Mouse (Mus musculus): ENCODE data around the gene Zfp872.
"Not testable (repeated sequence)": the region's sequence is repeated elsewhere in the genome, so short reads cannot be mapped to it uniquely, and the experiment has no call there.

Zfp872 gene

DNA sequence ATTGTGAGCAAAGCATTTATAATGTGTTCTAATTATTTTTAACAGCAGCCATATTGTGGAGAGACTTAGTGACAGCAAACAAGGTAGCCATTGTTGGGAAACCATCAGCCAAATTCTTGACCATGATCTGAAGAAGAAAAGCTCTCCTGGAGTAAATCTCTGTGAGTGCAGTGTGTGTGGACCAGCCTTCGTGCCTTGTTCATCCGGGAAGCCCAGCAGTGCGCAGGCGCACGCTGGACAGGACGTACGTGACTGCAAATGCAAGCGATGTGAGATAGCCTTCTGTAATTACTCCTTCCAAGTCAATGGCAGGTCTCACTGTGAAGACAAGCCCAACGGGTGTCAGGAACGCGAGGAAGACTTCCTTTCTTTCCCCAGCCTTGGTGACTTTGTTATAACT lies 18.6 kb upstream of the Zfp872 start:
- no peak for DNase-seq (ENCODE audit: low spot score)

DNA sequence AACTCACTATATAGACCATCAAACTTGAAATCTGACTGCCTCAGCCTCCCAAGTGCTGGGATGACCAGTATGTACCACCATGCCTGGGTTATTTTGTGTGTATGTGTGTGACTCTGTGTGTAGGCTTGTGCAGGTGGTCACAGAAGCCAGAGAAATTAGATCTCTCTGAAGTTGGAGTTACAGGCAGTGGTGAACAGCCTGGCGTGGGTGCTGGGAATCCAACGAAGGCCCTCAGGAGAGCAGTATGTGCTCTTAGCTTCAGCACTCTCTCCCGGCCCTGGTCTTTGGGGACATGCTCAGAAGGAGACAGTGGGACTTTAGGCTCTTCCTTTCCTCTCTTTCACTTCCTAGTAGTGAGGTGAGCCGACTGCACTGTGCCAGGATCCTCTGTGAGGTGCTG lies 15.6 kb upstream of the Zfp872 start:
- no peak for DNase-seq (ENCODE audit: low spot score)

DNA sequence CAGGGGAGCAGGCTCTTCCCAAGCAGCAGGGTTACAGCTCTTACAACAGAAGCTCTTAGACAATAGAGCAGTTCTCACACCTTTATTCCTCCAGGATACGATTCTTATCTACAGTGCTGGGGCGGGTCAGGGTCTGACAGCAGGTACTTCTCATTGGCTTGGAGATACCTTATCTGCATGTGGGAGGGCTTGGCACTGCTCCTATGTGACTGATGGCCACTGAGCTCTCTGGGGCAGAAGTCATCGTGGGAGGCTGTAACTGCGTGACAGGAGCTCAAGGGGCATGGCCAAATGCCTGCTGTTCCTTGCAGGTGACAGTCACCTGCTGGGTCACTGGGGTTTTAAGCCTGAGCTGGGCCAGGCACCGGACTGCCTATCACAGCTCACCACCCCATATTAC lies 8.5 kb downstream of the Zfp872 start:
- DNase-seq (ENCODE audit: low spot score) = no peak

DNA sequence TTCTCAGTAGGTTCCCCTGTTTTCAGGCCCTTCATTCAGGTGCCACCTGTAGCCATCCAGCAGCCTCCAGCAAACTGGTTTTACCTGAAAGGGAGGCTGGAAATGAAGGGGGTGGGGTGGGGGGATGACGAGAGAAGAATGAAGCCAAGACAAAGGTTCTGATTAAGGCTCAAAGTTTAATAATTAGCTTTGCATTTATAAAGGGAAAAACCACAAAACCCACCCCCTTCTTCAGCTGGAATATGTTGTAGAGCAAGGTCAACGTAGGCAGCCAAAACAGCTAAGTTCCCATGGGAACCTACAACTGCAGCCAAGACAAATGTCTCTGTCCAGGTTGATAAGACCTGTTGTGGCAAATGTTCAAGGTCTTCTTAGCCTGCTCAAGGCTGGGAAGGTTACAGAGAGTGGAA lies 25.9 kb downstream of the Zfp872 start:
- peak; percentile 78 for DNase-seq (ENCODE audit: low spot score)

DNA sequence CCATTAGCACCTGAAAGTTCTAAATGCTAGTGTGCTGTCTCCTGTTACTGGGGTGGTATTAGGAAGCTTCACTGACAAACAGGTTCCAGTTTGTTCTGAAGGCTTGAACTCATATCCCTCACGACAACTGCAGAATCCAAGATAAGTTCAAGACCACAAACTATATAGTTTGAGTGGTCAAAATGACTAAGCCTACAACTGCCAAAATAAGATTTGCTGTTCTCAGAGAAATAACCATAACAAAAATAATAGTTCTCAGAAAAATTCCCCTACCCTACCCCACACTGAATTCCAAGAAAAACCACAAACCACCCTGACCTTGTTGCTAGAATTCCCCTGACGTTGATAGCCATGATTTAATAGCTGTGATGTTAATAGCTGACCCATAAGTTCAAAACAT lies 26.7 kb downstream of the Zfp872 start:
- no peak for DNase-seq (ENCODE audit: low spot score)

DNA sequence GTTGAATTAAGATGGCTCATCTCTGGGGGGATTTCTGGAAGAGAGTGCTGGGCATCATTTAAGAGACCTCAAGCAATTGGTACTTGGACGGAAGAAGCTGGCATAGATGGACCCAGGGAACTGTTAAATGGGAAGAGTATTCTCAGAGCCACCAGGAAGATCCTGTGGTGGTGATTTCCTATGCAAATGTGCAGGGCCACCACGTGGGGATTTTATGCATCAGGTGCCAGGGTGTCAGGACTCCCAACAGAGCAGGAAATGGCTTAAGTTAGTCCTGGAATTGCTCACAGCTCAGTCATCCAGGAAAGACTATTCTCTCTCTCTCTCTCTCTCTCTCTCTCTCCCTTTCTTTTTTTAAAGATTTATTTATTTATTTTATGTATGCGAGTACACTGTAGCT lies 28.8 kb downstream of the Zfp872 start:
- no peak for DNase-seq (ENCODE audit: low spot score)

DNA sequence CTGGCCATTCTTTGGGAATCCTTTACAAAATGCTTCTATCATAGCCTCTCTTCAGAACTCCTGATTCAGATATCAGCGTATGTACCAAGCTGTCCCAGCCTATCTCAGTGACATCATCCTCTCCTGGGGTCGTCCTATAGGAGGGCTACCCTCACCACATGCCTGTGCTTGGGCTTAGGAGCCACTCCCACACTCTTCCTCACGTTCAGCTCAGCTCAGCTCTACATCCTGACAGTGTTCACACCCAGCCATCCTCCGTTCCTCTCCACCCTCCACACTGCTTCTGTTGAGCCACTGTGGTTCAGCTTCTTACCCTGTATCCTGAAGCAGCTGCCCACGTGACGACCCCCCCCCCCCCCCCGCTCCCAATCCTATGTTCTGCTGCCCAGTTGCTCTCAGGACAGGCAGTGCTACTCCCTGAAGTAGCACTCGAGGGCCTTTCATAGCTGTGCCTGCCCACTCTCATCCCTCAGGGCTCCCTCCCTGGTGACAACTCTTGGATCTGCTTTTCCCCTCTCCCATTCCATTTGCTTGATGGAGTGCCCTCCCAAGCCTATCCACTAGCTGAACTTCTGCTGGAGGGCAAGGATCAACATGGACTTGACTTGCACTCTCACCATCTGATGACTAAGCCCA lies 30.1 kb downstream of the Zfp872 start:
- no peak for DNase-seq (ENCODE audit: low spot score)

DNA sequence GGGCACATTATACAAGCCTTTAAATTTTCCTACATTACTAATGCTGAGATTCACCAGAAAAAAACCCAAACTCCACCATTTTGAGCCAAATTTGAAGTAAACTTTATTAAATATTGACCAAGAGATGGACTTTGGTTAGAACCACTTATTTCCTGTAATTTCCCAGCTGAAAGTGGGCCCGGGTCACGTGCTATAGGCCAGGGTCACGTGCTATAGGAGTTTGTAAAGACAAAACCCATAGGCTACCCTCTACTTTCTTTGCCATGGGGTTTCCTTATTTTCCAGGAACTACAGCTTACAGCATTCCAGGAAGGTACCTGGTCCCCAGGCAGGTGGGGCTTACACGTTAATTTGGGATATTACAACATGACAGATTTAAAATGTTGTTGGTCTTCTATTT lies 36.2 kb downstream of the Zfp872 start:
- DNase-seq (ENCODE audit: low spot score) = no peak

DNA sequence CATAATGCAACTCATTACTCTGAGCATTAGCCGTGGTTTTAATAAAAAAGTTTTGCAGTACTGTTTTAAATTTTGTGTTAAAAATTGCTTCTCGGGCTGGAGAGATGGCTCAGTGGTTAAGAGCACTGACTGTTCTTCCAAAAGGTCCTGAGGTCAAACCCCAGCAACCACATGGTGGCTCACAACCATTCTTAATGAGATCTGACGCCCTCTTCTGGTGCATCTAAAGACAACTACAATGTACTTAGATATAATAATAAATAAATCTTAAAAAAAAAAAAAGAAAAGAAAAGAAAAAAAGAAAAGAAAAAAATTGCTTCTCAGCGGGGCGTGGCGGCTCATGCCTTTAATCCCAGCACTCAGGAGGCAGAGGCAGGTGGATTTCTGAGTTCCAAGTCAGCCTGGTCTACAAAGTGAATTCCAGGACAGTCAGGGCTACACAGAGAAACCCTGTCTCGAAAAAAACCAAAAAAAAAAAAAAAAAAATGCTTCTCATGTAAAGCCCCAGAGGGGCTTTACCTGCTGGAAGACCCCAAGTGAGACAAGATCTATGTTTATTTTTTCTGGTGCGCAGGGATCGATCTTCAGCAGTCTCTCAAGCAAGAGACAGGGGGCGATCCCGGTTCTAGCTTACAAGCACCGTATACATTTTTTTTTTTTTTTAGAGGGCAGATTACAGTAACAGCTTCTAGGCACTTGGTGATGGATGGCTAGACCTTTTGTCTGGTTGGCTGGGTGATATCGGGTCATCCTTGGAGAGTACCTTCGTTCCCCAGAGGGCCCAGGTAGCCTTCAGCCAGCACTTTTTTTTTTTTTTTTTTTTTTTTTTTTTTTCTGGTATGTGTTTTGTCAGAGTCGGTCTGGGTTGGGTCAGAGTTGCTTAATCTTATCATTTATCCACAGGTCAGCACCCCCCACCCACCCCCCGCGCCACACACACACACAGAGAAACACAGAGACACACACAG lies 36.9 kb downstream of the Zfp872 start:
- DNase-seq (ENCODE audit: low spot score) = no peak

DNA sequence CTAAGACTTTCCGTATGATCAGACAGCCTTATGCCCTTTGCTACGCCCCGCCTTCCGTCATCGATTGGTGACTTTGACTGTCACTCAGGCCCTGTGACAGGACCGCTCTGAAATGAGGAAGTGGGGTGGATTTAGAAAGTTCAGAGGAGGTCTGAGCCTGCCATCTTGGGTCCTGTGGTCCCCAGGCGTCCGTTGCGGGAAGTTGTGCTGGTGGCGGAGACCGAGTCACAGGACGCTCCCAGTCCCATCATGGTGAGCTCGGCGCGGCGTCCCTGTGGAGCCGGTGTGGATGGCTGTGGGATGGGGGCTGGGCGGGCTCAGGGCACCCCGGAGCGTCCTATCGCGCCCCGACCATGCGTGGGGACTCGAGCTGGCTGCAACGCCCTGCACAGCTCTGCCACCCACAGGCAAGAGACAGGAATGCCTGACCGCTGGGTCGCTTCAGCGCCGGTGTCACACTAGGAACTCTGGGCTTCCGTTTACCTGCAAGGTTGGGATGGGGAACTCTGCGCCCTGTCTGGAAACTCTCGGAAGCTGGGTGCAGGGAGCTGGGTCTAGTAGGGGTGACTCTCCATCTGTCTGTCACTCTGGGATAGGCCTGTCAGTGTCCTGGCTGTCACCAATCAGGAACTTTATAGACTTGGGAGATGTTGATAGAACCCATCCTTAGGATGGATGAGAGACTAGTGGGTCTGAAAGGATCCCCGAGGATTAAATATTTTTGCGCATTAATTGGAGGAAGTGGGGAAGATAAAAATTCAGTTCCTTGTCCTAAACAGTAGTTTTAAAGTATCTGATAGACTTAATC lies 37.9 kb downstream of the Zfp872 start, which contains the start of gene Zfp809:
Zfp809 (plus strand) TSS at position 134 of the 808 bp plus-strand sequence.
- peak; percentile 97 for DNase-seq (ENCODE audit: low spot score)

DNA sequence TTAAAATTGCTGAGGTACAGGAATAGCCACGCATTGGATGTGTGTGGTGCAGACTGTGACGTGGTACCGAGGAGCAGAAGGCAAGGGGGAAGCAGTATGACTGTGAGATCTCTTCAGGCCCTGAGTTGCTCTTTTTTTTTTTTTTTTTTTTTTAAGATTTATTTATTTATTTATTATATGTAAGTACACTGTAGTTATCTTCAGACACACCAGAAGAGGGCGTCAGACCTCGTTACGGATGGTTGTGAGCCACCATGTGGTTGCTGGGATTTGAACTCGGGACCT lies 38.4 kb downstream of the Zfp872 start:
- not testable (repeated sequence) for DNase-seq (ENCODE audit: low spot score)

DNA sequence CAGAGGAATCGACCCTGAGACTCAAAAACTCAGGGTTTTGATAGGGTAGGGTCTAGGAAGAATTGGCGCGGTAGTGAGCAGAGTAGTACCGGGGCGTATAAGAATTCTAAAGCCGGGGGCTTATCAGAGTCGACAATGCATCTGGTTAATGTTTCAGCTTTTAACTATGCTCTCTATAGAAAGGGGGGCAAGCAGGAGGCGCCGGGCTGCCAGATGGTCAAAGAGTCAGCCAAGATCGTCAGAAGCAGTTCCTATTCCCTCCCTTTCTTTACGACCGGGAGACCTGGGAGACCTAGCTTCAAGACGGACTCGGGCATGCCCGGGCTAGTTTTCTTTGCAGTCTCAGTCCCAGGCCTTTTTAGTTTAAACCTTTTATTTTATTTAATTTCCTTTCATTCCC lies 39.0 kb downstream of the Zfp872 start:
- DNase-seq (ENCODE audit: low spot score) = peak; percentile 47

DNA sequence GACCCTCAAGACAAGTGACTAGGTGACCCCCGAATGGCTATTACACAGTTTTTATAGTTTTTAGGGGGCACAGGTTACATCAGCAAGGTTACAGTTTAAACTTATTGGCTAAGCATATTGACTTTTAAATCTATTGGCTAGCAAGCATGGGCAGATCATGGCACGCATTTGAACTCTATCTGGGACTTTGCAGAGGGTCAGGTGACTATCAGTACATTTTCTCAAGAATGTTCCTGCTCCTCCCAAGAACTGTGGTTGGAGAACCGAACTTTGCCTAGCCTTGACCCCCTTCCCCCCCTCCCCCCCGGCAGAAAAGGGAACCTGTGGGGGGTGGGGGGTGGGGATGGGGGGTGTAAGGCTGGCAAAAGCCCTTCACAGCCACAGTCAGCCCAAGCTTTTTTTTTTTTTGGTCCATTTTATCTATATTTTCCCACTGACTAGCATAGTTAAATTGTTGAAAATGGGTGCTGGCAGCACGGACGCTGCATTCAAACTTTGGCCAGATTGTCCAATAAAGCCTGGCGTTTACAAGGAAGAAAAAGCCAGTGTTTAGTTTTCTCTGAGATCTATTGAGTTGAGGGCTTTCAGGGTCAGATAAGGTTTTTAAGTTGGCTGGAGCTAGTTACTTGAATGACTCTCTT lies 41.6 kb downstream of the Zfp872 start:
- no peak for DNase-seq (ENCODE audit: low spot score)

DNA sequence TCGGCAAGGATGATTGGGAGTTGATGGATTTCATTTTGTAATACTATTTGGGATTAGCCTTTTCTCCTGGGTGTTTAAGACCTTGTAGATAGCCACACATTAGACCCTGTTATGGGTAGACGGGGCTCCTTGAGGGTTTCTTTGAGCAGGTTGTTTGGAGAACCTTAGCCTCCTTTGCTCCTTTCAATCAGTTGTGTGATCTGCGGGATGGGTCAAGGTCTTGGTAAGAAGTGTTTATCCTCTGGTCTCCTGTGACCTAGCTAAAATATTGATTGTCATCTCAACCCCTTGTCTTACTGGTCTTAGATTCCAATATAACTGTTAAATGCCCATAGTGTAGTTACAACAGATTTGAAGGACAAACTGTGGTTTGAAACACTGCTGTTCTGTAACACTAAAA lies 42.2 kb downstream of the Zfp872 start:
- DNase-seq (ENCODE audit: low spot score) = no peak

DNA sequence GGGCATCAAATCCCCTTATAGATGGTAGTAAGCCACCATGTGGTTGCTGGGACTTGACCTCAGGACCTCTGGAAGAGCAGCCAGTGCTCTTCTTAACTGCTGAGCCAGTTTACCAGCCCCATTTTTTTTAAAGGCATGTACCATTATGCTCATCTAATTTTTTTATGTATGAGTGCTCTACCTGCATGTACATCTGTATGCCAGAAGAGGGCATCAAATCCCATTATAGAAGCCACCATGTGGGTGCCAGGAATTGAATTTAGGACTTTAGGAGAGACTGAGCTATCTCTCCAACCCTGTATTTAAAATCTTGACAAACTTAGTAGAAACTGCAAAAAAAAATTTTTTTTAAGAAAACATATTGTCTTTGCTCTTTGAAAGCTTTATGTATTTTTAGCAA lies 42.7 kb downstream of the Zfp872 start:
- no peak for DNase-seq (ENCODE audit: low spot score)

DNA sequence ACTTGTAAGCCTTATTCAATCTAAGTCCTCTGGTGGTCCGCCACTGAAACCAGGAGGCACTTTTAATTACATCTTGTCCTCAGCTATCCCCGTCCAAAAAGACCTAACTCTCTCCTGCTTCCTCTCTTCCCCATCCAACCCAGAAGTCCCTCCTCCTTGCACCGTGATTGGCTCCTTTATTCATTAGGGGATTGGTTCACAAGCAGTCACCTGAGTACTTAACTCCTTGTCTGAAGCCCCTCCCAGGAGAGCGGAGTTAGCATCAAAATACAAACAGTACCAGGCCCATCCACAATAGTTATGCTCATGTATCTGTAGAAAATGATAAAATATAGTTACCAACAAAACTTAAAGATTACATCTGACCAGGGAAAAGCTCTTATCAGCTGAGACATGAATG lies 52.1 kb downstream of the Zfp872 start:
- DNase-seq (ENCODE audit: low spot score) = peak; percentile 27

DNA sequence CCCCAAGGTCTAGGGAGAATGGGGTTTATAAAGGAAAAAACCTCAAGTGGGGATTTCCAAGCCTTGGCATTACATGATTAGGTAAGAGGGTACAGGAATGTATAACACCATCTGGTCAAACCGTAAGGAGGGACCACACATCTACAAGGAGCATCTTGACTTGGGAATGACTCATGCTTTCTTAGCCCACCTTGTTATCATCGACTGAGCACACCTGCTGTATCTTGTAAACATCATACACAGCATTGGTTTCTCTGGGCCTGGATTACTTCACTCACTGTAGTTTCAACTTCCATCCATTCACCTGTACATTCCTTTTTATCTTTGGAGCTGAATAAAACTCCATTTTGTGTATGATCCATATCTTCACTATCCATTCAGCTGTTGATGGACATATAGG lies 56.4 kb downstream of the Zfp872 start:
- no peak for DNase-seq (ENCODE audit: low spot score)
